Mouse (Mus musculus) CH12.LX (cell line): ENCODE results near the gene Il5. TPM values are rescaled to one million over a fixed set of nuclear protein-coding genes. Genes with fewer than 3 reads are reported as not detected.

Experiments used
- DNase-seq: peaks from one replicate; pipeline ENCODE4 v3.0.0-alpha.2; 2013; ENCODE audit errors: extremely low read depth
- H3K27ac ChIP-seq: 2 replicates; pipeline ENCODE4 v1.5.1; 2012; ENCODE audit warnings: low read depth, mild to moderate bottlenecking, control low read depth, moderate library complexity; ENCODE audit not compliant: insufficient read depth
- H3K27me3 ChIP-seq: replicated peaks from 2 replicates; pipeline ENCODE3; 2012; ENCODE audit warnings: inconsistent platforms
- H3K36me3 ChIP-seq, 2 experiments: replicated peaks in 1 of 2; 2 replicates each; pipeline versions ENCODE3 to v1.6.1; 2012; ENCODE audit warnings: inconsistent platforms in 1 of 2, low read length in 1 of 2, mild to moderate bottlenecking in 1 of 2, mixed read lengths in 1 of 2, moderate library complexity in 1 of 2; ENCODE audit not compliant: control insufficient read depth in 1 of 2, insufficient read depth in 1 of 2
- H3K4me1 ChIP-seq, 2 experiments: 2 replicates each; pipeline ENCODE4 v1.6.1; 2012; ENCODE audit warnings: inconsistent platforms in 1 of 2, moderate library complexity in 1 of 2; ENCODE audit not compliant: insufficient read depth in 2 of 2, control insufficient read depth in 1 of 2
- H3K4me2 ChIP-seq: 2 replicates; pipeline ENCODE4 v1.6.1; 2012; ENCODE audit warnings: low read depth, mild to moderate bottlenecking, control low read depth; ENCODE audit not compliant: poor library complexity, insufficient read depth, severe bottlenecking
- H3K4me3 ChIP-seq, 3 experiments: fragments of 150-350 bp in 1 of 3; sonication (generic) in 1 of 3; replicated peaks in 1 of 3; 2 replicates each; pipeline versions ENCODE3 to v1.5.1; 2011 to 2012; ENCODE audit warnings: low read depth in 2 of 3, low read length in 2 of 3, mild to moderate bottlenecking in 2 of 3, moderate library complexity in 2 of 3, control low read depth in 1 of 3, improper control_type of control experiment in 1 of 3, inconsistent platforms in 1 of 3, mixed read lengths in 1 of 3; ENCODE audit not compliant: poor library complexity in 1 of 3
- H3K79me2 ChIP-seq: replicated peaks from 2 replicates; pipeline ENCODE4 v1.6.1; 2012; ENCODE audit warnings: mild to moderate bottlenecking, moderate library complexity; ENCODE audit not compliant: control insufficient read depth, poor library complexity, insufficient read depth, severe bottlenecking; ENCODE audit errors: extremely low read depth
- H3K9ac ChIP-seq: 2 replicates; pipeline ENCODE4 v1.6.1; 2012; ENCODE audit warnings: low read depth, mild to moderate bottlenecking, control low read depth, moderate library complexity; ENCODE audit not compliant: insufficient read depth
- H3K9me3 ChIP-seq: replicated peaks from 2 replicates; pipeline ENCODE3; 2012; ENCODE audit warnings: low read length, inconsistent platforms, mixed read lengths
- BHLHE40 ChIP-seq: IDR thresholded peaks from 2 replicates; pipeline ENCODE4 v1.6.1; 2011; ENCODE audit warnings: mild to moderate bottlenecking, low read depth, low read length, improper control_type of control experiment
- CHD1 ChIP-seq: IDR thresholded peaks from 2 replicates; pipeline ENCODE4 v1.6.1; 2012; ENCODE audit warnings: low read depth, low read length, improper control_type of control experiment, inconsistent platforms
- CHD2 ChIP-seq: IDR thresholded peaks from 2 replicates; pipeline ENCODE4 v1.6.1; 2011; ENCODE audit warnings: low read length, improper control_type of control experiment
- CTCF ChIP-seq, 2 experiments: IDR thresholded peaks in 1 of 2; conservative IDR thresholded peaks in 1 of 2; 2 replicates each; pipeline ENCODE4 v1.5.1; 2011 to 2012; ENCODE audit warnings: low read depth in 2 of 2, low read length in 2 of 2, improper control_type of control experiment in 1 of 2, inconsistent platforms in 1 of 2, mild to moderate bottlenecking in 1 of 2, moderate library complexity in 1 of 2
- ETS1 ChIP-seq: conservative IDR thresholded peaks from 2 replicates; pipeline ENCODE4 v1.6.1; 2012; ENCODE audit warnings: low read depth, mild to moderate bottlenecking, inconsistent platforms, low read length, improper control_type of control experiment, moderate library complexity
- HCFC1 ChIP-seq: IDR thresholded peaks from 2 replicates; pipeline ENCODE4 v1.6.1; 2012; ENCODE audit warnings: low read depth, mild to moderate bottlenecking, inconsistent platforms, low read length, improper control_type of control experiment
- JUN ChIP-seq: IDR thresholded peaks from 2 replicates; pipeline ENCODE4 v1.6.1; 2011; ENCODE audit warnings: low read depth, mild to moderate bottlenecking, low read length, improper control_type of control experiment, moderate library complexity; ENCODE audit not compliant: insufficient read depth
- MAFK ChIP-seq: IDR thresholded peaks from 2 replicates; pipeline ENCODE4 v1.6.1; 2011; ENCODE audit warnings: low read length, improper control_type of control experiment; ENCODE audit not compliant: insufficient replicate concordance
- MAZ ChIP-seq: IDR thresholded peaks from 2 replicates; pipeline ENCODE4 v1.6.1; 2012; ENCODE audit warnings: low read depth, mild to moderate bottlenecking, inconsistent platforms, low read length, improper control_type of control experiment, moderate library complexity
- MEF2A ChIP-seq: IDR thresholded peaks from 2 replicates; pipeline ENCODE4 v1.6.1; 2014; ENCODE audit warnings: low read depth, mild to moderate bottlenecking, inconsistent platforms, low read length, improper control_type of control experiment, borderline replicate concordance
- MXI1 ChIP-seq: IDR thresholded peaks from 2 replicates; pipeline ENCODE4 v1.6.1; 2011; ENCODE audit warnings: mild to moderate bottlenecking, low read depth, low read length, improper control_type of control experiment
- MYC ChIP-seq: IDR thresholded peaks from 2 replicates; pipeline ENCODE4 v1.6.1; 2011; ENCODE audit warnings: low read depth, mild to moderate bottlenecking, improper control_type of control experiment, low read length
- NELFE ChIP-seq: IDR thresholded peaks from 2 replicates; pipeline ENCODE4 v1.6.1; 2011; ENCODE audit warnings: low read depth, low read length, improper control_type of control experiment
- POLR2A ChIP-seq: IDR thresholded peaks from 2 replicates; pipeline ENCODE4 v1.6.1; 2011; ENCODE audit warnings: low read depth, mild to moderate bottlenecking, improper control_type of control experiment, low read length
- RCOR1 ChIP-seq: conservative IDR thresholded peaks from 2 replicates; pipeline ENCODE4 v1.6.1; 2012; ENCODE audit warnings: low read depth, mild to moderate bottlenecking, inconsistent platforms, low read length, improper control_type of control experiment
- UBTF ChIP-seq: IDR thresholded peaks from 2 replicates; pipeline ENCODE4 v1.6.1; 2012; ENCODE audit warnings: low read depth, mild to moderate bottlenecking, inconsistent platforms, low read length, improper control_type of control experiment, moderate library complexity
- USF1 ChIP-seq: IDR thresholded peaks from 2 replicates; pipeline ENCODE4 v1.6.1; 2014; ENCODE audit warnings: low read depth, mild to moderate bottlenecking, inconsistent platforms, low read length, improper control_type of control experiment
- ZC3H11A ChIP-seq: IDR thresholded peaks from 2 replicates; pipeline ENCODE4 v1.6.1; 2012; ENCODE audit warnings: low read depth, mild to moderate bottlenecking, inconsistent platforms, low read length, improper control_type of control experiment
- ZMIZ1 ChIP-seq: IDR thresholded peaks from 2 replicates; pipeline ENCODE4 v1.6.1; 2012; ENCODE audit warnings: low read depth, mild to moderate bottlenecking, inconsistent platforms, low read length, improper control_type of control experiment
- ZNF384 ChIP-seq: IDR thresholded peaks from 2 replicates; pipeline ENCODE4 v1.6.1; 2012; ENCODE audit warnings: low read depth, low read length, improper control_type of control experiment, inconsistent platforms
- dilution Hi-C: fragments of 300-500 bp; cut with MboI; formaldehyde crosslinking; loops from 2 replicates; pipeline ENCODE4 v1.14.3; 2020; ENCODE audit warnings: low sequenced_read_pairs; ENCODE audit not compliant: extremely low pct_unique_long_range_greater_than_20kb, extremely low pct_ligation_motif_present
- in situ Hi-C: fragments of 300-500 bp; cut with MboI; formaldehyde crosslinking; loops from 3 replicates; pipeline ENCODE4 v1.14.3; 2019; ENCODE audit warnings: low sequenced_read_pairs, low pct_ligation_motif_present, low pct_unique_long_range_greater_than_20kb, mixed read lengths
- polyA plus RNA-seq: library from polyadenylated mRNA; unstranded; fragments of >175 nt; gene quantifications from 2 replicates; pipeline ENCODE4 v1.2.1, GENCODE M21; 2012; ENCODE audit warnings: low read depth; ENCODE audit not compliant: insufficient read length
- total RNA-seq, 2 experiments: library from RNA; depleted of rRNA; stranded (reverse); fragments of 300-350 nt in 1 of 2; fragments of >200 nt in 1 of 2; gene quantifications; 2 replicates each; pipeline ENCODE4 v1.2.3; 2012 to 2014

Gene Il5
- total and polyA plus RNA-seq, 3 experiments = not detected

GRCm38 (mm10) chr11:53773087-53773486 is 52.5 kb downstream of the Il5 start, which contains the start of gene Gm17334 (continued):
- no peak for TF ChIP-seq MEF2A
- TF ChIP-seq CTCF (conservative IDR thresholded peaks at IDR 0.05 in 1 of 2, IDR thresholded peaks at IDR 0.05 in 1 of 2; ENCODE audit: low read depth in 2 of 2, low read length in 2 of 2) = no peak
- TF ChIP-seq ZMIZ1 = no peak

GRCm38 (mm10) chr11:53773641-53774360 is 53.2 kb downstream of the Il5 start:
- dilution Hi-C loops (no loop called here), in situ Hi-C loops (no loop called here)
- Histone ChIP-seq H3K4me2 (no peak overlapping the region), H3K4me1 (peaks cover 29 to 61% of the 10 kb centered on the region in 2 experiments), H3K9ac (no peak overlapping the region), H3K79me2 (peaks cover 55% of the 10 kb centered on the region), H3K27me3 (no peaks in the 10 kb centered on the region), H3K27ac (no peak overlapping the region), H3K4me3 (no peak overlapping the region), H3K36me3 (peaks cover 71 to 77% of the 10 kb centered on the region in 2 experiments), H3K9me3 (no peaks in the 10 kb centered on the region)
- DNase-seq = no peak
- TF ChIP-seq JUN (no peak), CHD1 (no peak), HCFC1 (no peak), MXI1 (no peak), CHD2 (no peak), ETS1 (no peak), MEF2A (no peak), POLR2A (no peak), BHLHE40 (no peak), USF1 (no peak), ZNF384 (no peak), MAZ (no peak), RCOR1 (no peak), UBTF (no peak), MAFK (no peak), MYC (no peak), ZC3H11A (no peak), NELFE (no peak)

Other genes starting within 250 kb of the Il5 start
- not detected in 2 replicates for gene Gm9945, start 240.6 kb upstream of the Il5 start, total RNA-seq (2012; rRNA removed)
- gene Gm9945, start 240.6 kb upstream of the Il5 start, total RNA-seq (2014; rRNA removed) = not detected in 2 replicates
- not detected in 2 replicates for gene Gm9945, start 240.6 kb upstream of the Il5 start, polyA plus RNA-seq
- gene Sowaha, start 240.5 kb upstream of the Il5 start, total RNA-seq (2012; rRNA removed) = not detected in 2 replicates
- not detected in 2 replicates for gene Sowaha, start 240.5 kb upstream of the Il5 start, total RNA-seq (2014; rRNA removed)
- not detected in 2 replicates for gene Sowaha, start 240.5 kb upstream of the Il5 start, polyA plus RNA-seq
- 14.9 and 21.9 TPM in 2 replicates for gene Sept8, start 201.5 kb upstream of the Il5 start, total RNA-seq (2012; rRNA removed)
- gene Sept8, start 201.5 kb upstream of the Il5 start, total RNA-seq (2014; rRNA removed) = 8.2 and 8.5 TPM in 2 replicates
- gene Sept8, start 201.5 kb upstream of the Il5 start, polyA plus RNA-seq = 15.2 and 15.3 TPM in 2 replicates
- gene Kif3a, start 153.4 kb upstream of the Il5 start, total RNA-seq (2012; rRNA removed) = 11.3 and 18.3 TPM in 2 replicates
- gene Kif3a, start 153.4 kb upstream of the Il5 start, total RNA-seq (2014; rRNA removed) = 7.7 and 8.9 TPM in 2 replicates
- 26.5 and 27.9 TPM in 2 replicates for gene Kif3a, start 153.4 kb upstream of the Il5 start, polyA plus RNA-seq
- 26.3 and 35.6 TPM in 2 replicates for gene Il4, start 102.1 kb upstream of the Il5 start, total RNA-seq (2012; rRNA removed)
- 75.5 and 83.1 TPM in 2 replicates for gene Il4, start 102.1 kb upstream of the Il5 start, total RNA-seq (2014; rRNA removed)
- 19.5 and 24.5 TPM in 2 replicates for gene Il4, start 102.1 kb upstream of the Il5 start, polyA plus RNA-seq
- gene Il13, start 86.1 kb upstream of the Il5 start, total RNA-seq (2012; rRNA removed) = 1.8 and 2.8 TPM in 2 replicates
- 3.4 and 4.8 TPM in 2 replicates for gene Il13, start 86.1 kb upstream of the Il5 start, total RNA-seq (2014; rRNA removed)
- 2.8 and 3.6 TPM in 2 replicates for gene Il13, start 86.1 kb upstream of the Il5 start, polyA plus RNA-seq
- 45.3 and 48.2 TPM in 2 replicates for gene Rad50, start 13.5 kb upstream of the Il5 start, total RNA-seq (2012; rRNA removed)
- gene Rad50, start 13.5 kb upstream of the Il5 start, total RNA-seq (2014; rRNA removed) = 36.0 and 39.6 TPM in 2 replicates
- 53.6 and 55.2 TPM in 2 replicates for gene Rad50, start 13.5 kb upstream of the Il5 start, polyA plus RNA-seq
- 46.4 and 64.9 TPM in 2 replicates for gene Irf1, start 49.2 kb downstream of the Il5 start, total RNA-seq (2012; rRNA removed)
- gene Irf1, start 49.2 kb downstream of the Il5 start, total RNA-seq (2014; rRNA removed) = 19.8 and 23.6 TPM in 2 replicates
- 17.8 and 18.2 TPM in 2 replicates for gene Irf1, start 49.2 kb downstream of the Il5 start, polyA plus RNA-seq
- 0.71 and 0.72 TPM in 2 replicates for gene Gm17334, start 52.4 kb downstream of the Il5 start, total RNA-seq (2012; rRNA removed)
- gene Gm17334, start 52.4 kb downstream of the Il5 start, total RNA-seq (2014; rRNA removed) = not detected in 2 replicates
- 0.47 and 0.57 TPM in 2 replicates for gene Gm17334, start 52.4 kb downstream of the Il5 start, polyA plus RNA-seq
- gene Gm12216, start 138.5 kb downstream of the Il5 start, total RNA-seq (2012; rRNA removed) = 0.88 and 2.7 TPM in 2 replicates
- gene Gm12216, start 138.5 kb downstream of the Il5 start, total RNA-seq (2014; rRNA removed) = 0.73 and 0.77 TPM in 2 replicates
- gene Gm12216, start 138.5 kb downstream of the Il5 start, polyA plus RNA-seq = 0.56 and 1.1 TPM in 2 replicates
- 5.3 and 6.7 TPM in 2 replicates for gene Slc22a5, start 170.9 kb downstream of the Il5 start, total RNA-seq (2012; rRNA removed)
- 6.2 and 6.4 TPM in 2 replicates for gene Slc22a5, start 170.9 kb downstream of the Il5 start, total RNA-seq (2014; rRNA removed)
- 5.6 and 7.1 TPM in 2 replicates for gene Slc22a5, start 170.9 kb downstream of the Il5 start, polyA plus RNA-seq